Mouse (Mus musculus) heart, embryonic 11.5 days (tissue): ENCODE measurements at regions not wholly inside any gene's neighbourhood (a gene's known extent, or its start where the extent isn't known, plus 50 kb on each side); places are given as distances from the start of the nearest gene placed in this dataset.

Experiments used
- ATAC-seq: fragments of 200-750 bp; cut with Nextera tagmentation; replicated peaks from 2 replicates; pipeline ENCODE4 v1.8.0; 2017; ENCODE audit warnings: moderate library complexity; ENCODE audit not compliant: insufficient number of reproducible peaks, low FRiP score, low TSS enrichment
- H3K27ac ChIP-seq: fragments of 300-500 bp; sonication (generic); 2 replicates; pipeline ENCODE4 v1.5.1; 2014; ENCODE audit warnings: mild to moderate bottlenecking, low read depth, low read length
- H3K27me3 ChIP-seq: fragments of 300-500 bp; sonication (generic); 2 replicates; pipeline ENCODE4 v1.6.1; 2014; ENCODE audit warnings: mild to moderate bottlenecking, low read length, mixed read lengths; ENCODE audit not compliant: control insufficient read depth, insufficient read depth
- H3K36me3 ChIP-seq: fragments of 300-500 bp; sonication (generic); 2 replicates; pipeline ENCODE4 v1.6.1; 2014; ENCODE audit warnings: mild to moderate bottlenecking, low read length, moderate library complexity, mixed read lengths; ENCODE audit not compliant: control insufficient read depth, insufficient read depth
- H3K4me1 ChIP-seq: fragments of 300-500 bp; sonication (generic); 2 replicates; pipeline ENCODE4 v1.6.1; 2014; ENCODE audit warnings: low read length; ENCODE audit not compliant: control insufficient read depth, insufficient read depth
- H3K4me2 ChIP-seq: fragments of 300-500 bp; sonication (generic); 2 replicates; pipeline ENCODE4 v1.6.1; 2014; ENCODE audit warnings: mild to moderate bottlenecking, moderate library complexity
- H3K4me3 ChIP-seq: fragments of 300-500 bp; sonication (generic); 2 replicates; pipeline ENCODE4 v1.5.1; 2014; ENCODE audit warnings: low read depth, low read length
- H3K9ac ChIP-seq: fragments of 300-500 bp; sonication (generic); 2 replicates; pipeline ENCODE4 v1.6.1; 2014; ENCODE audit warnings: mild to moderate bottlenecking, low read depth, low read length, moderate library complexity
- H3K9me3 ChIP-seq: fragments of 300-500 bp; sonication (generic); replicated peaks from 2 replicates; pipeline ENCODE4 v1.6.1; 2016; ENCODE audit warnings: low read length; ENCODE audit not compliant: control insufficient read depth
- WGBS: fragments of 180-500 bp; shearing (Covaris S2); extraction: QIAGEN DNeasy Blood & Tissue Kit; methylation state at CpG from one replicate; pipeline ENCODE4 v1.1.7; 2014; ENCODE audit not compliant: insufficient replicate concordance; 5-methylcytosine and 5-hydroxymethylcytosine counted together

GRCm38 (mm10) chr3:53792541-53792940 lies 52.3 kb upstream of the Gm10985 start:
- ATAC-seq = no peak
- Histone ChIP-seq H3K9ac (no peak overlapping the region), H3K9me3 (no peaks in the 10 kb centered on the region), H3K4me3 (no peak overlapping the region), H3K36me3 (no peaks in the 10 kb centered on the region), H3K4me2 (no peak overlapping the region), H3K27me3 (no peaks in the 10 kb centered on the region), H3K27ac (no peak overlapping the region), H3K4me1 (no peaks in the 10 kb centered on the region)
- 92% methylated on average over 1 of the region's 1 CpGs for WGBS

- no peak overlapping the region for H3K4me3 ChIP-seq
Measured at GRCm38 (mm10) chr3:53789706-53790105, 55.2 kb upstream of the Gm10985 start.

GRCm38 (mm10) chr3:53785201-53785600 lies 59.7 kb upstream of the Gm10985 start:
- ATAC-seq = no peak
- WGBS = 56% methylated on average over 3 of the region's 3 CpGs
- H3K9ac ChIP-seq = no peak overlapping the region

More at GRCm38 (mm10) chr3:53789706-53790105, 55.2 kb upstream of the Gm10985 start:
- Histone ChIP-seq H3K4me2 (no peak overlapping the region), H3K9me3 (no peaks in the 10 kb centered on the region), H3K36me3 (no peaks in the 10 kb centered on the region), H3K27me3 (no peaks in the 10 kb centered on the region), H3K4me1 (no peaks in the 10 kb centered on the region), H3K9ac (no peak overlapping the region), H3K27ac (no peak overlapping the region)
- no peak for ATAC-seq

GRCm38 (mm10) chr3:53776668-53777067 lies 68.2 kb upstream of the Gm10985 start:
- Histone ChIP-seq H3K36me3 (no peaks in the 10 kb centered on the region), H3K27me3 (no peaks in the 10 kb centered on the region), H3K4me3 (no peak overlapping the region), H3K4me2 (no peak overlapping the region), H3K9me3 (no peaks in the 10 kb centered on the region), H3K9ac (no peak overlapping the region), H3K27ac (no peak overlapping the region), H3K4me1 (no peaks in the 10 kb centered on the region)
- ATAC-seq = no peak
- 86% methylated on average over 5 of the region's 5 CpGs for WGBS

More at GRCm38 (mm10) chr3:53785201-53785600, 59.7 kb upstream of the Gm10985 start:
- no peak overlapping the region for H3K27ac ChIP-seq
- no peaks in the 10 kb centered on the region for H3K9me3 ChIP-seq
- H3K36me3 ChIP-seq = no peaks in the 10 kb centered on the region
- H3K4me2 ChIP-seq = no peak overlapping the region
- no peak overlapping the region for H3K4me3 ChIP-seq
- no peaks in the 10 kb centered on the region for H3K4me1 ChIP-seq
- H3K27me3 ChIP-seq = no peaks in the 10 kb centered on the region

GRCm38 (mm10) chr3:53767601-53768000 lies 77.3 kb upstream of the Gm10985 start:
- ATAC-seq = no peak
- no peak overlapping the region for H3K4me3 ChIP-seq
- H3K9ac ChIP-seq = no peak overlapping the region
- no peak overlapping the region for H3K27ac ChIP-seq
- H3K27me3 ChIP-seq = no peaks in the 10 kb centered on the region
- no peak overlapping the region for H3K4me2 ChIP-seq
- no peaks in the 10 kb centered on the region for H3K9me3 ChIP-seq
- H3K36me3 ChIP-seq = no peaks in the 10 kb centered on the region
- H3K4me1 ChIP-seq = no peaks in the 10 kb centered on the region

- WGBS = 74% methylated on average over 2 of the region's 2 CpGs
- H3K4me3 ChIP-seq = no peak overlapping the region
- no peaks in the 10 kb centered on the region for H3K36me3 ChIP-seq
- H3K27me3 ChIP-seq = no peaks in the 10 kb centered on the region
- no peak overlapping the region for H3K4me2 ChIP-seq
- no peak overlapping the region for H3K27ac ChIP-seq
- no peak for ATAC-seq
- H3K9ac ChIP-seq = no peak overlapping the region
- no peaks in the 10 kb centered on the region for H3K9me3 ChIP-seq
- H3K4me1 ChIP-seq = no peaks in the 10 kb centered on the region
Measured at GRCm38 (mm10) chr3:53763981-53764380, 80.9 kb upstream of the Gm10985 start.

- no peaks in the 10 kb centered on the region for H3K9me3 ChIP-seq
- no peaks in the 10 kb centered on the region for H3K36me3 ChIP-seq
- no peaks in the 10 kb centered on the region for H3K27me3 ChIP-seq
- H3K4me3 ChIP-seq = no peak overlapping the region
- ATAC-seq = no peak
- no peaks in the 10 kb centered on the region for H3K4me1 ChIP-seq
- no peak overlapping the region for H3K9ac ChIP-seq
- no peak overlapping the region for H3K27ac ChIP-seq
- no peak overlapping the region for H3K4me2 ChIP-seq
- 72% methylated on average over 11 of the region's 11 CpGs for WGBS
Measured at GRCm38 (mm10) chr3:53761514-53762075, 83.3 kb upstream of the Gm10985 start.

- Histone ChIP-seq H3K9me3 (no peaks in the 10 kb centered on the region), H3K27ac (no peak overlapping the region), H3K4me2 (no peak overlapping the region), H3K27me3 (no peaks in the 10 kb centered on the region), H3K9ac (no peak overlapping the region), H3K36me3 (no peaks in the 10 kb centered on the region), H3K4me1 (no peaks in the 10 kb centered on the region), H3K4me3 (no peak overlapping the region)
- 46% methylated on average over 10 of the region's 10 CpGs for WGBS
- ATAC-seq = no peak
Measured at GRCm38 (mm10) chr3:53756115-53756853, 88.6 kb upstream of the Gm10985 start.

- no peak overlapping the region for H3K27ac ChIP-seq
- no peaks in the 10 kb centered on the region for H3K9me3 ChIP-seq
- H3K4me1 ChIP-seq = peaks cover 3% of the 10 kb centered on the region; the same call in 1 of the 2 replicates
- no peak for ATAC-seq
- H3K27me3 ChIP-seq = no peaks in the 10 kb centered on the region
- no peak overlapping the region for H3K4me2 ChIP-seq
- H3K36me3 ChIP-seq = no peaks in the 10 kb centered on the region
- H3K9ac ChIP-seq = no peak overlapping the region
- 65% methylated on average over 4 of the region's 4 CpGs for WGBS
- no peak overlapping the region for H3K4me3 ChIP-seq
Measured at GRCm38 (mm10) chr3:53737161-53737560, 80.0 kb upstream of the Frem2 start.
